21 mouse cellular contexts compared by ENCODE assay signal in genomic region chr1:64859826-64860225, GRCm38 (mm10).
DNase-seq lines count a peak whose midpoint lies in the region; ATAC-seq and TF ChIP-seq lines count a peak whose summit lies in the region.
"Had no signal": no experiment of that assay in that cellular context is flagged by ENCODE, and none has a peak within 500 bp of the region (broad histone marks: within the 10 kb centered on the region; RNA-seq: fewer than 3 reads in every experiment).

No protein-coding gene starts in this region.

- no peak for TF ChIP-seq CTCF in lung, postnatal 0 days (IDR thresholded peaks at IDR 0.05)
- TF ChIP-seq CTCF in midbrain, postnatal 0 days (IDR thresholded peaks at IDR 0.05) = no peak

- DNase-seq in kidney, adult 11 months = peak; percentile 55
- no peak for DNase-seq in kidney, postnatal 10 days
- DNase-seq in lung, postnatal 0 days (ENCODE audit: low spot score) = peak; percentile 63
- DNase-seq in lung, postnatal 10 days = no peak
- DNase-seq in midbrain, postnatal 0 days (ENCODE audit: low spot score) = no peak
- DNase-seq in heart, adult 8-10 months (ENCODE audit: low spot score) = no peak
- no peak for DNase-seq in embryo, embryonic 10.5 days (ENCODE audit: low spot score)
- DNase-seq: adrenal gland, postnatal 25 days; cerebellum, adult 11 months; midbrain, embryonic 14.5 days; thymus, postnatal 4 days had no signal

- H3K4me3 ChIP-seq in lung, postnatal 0 days (ENCODE audit: low read depth, low read length) = no peak overlapping the region
- no peak overlapping the region for H3K4me3 ChIP-seq in kidney, embryonic 16.5 days (ENCODE audit: low read length)
- H3K4me3 ChIP-seq in midbrain, postnatal 0 days (ENCODE audit: low read depth, low read length) = no peak overlapping the region
- H3K4me3 ChIP-seq: embryonic facial prominence, embryonic 15.5 days; forebrain, embryonic 10.5 days; heart, embryonic 13.5 days; limb, embryonic 12.5 days; lung, embryonic 15.5 days; myocyte had no signal

- H3K4me2 ChIP-seq in lung, postnatal 0 days (replicated peaks; ENCODE audit: low read depth, low read length) = no peak overlapping the region
- H3K4me2 ChIP-seq in kidney, embryonic 16.5 days (replicated peaks; ENCODE audit: low read depth, low read length) = no peak overlapping the region
- no peak overlapping the region for H3K4me2 ChIP-seq in midbrain, postnatal 0 days (ENCODE audit: low read depth, low read length, poor library complexity, severe bottlenecking)
- H3K4me2 ChIP-seq: embryonic facial prominence, embryonic 15.5 days; heart, embryonic 13.5 days; hindbrain, embryonic 14.5 days; limb, embryonic 12.5 days; lung, embryonic 15.5 days had no signal

- no peaks in the 10 kb centered on the region for H3K9me3 ChIP-seq in lung, postnatal 0 days (ENCODE audit: low read length)
- no peaks in the 10 kb centered on the region for H3K9me3 ChIP-seq in kidney, embryonic 16.5 days (ENCODE audit: low read length)
- H3K9me3 ChIP-seq in midbrain, postnatal 0 days (ENCODE audit: low read length) = no peaks in the 10 kb centered on the region
- H3K9me3 ChIP-seq: embryonic facial prominence, embryonic 15.5 days; forebrain, embryonic 10.5 days; heart, embryonic 13.5 days; limb, embryonic 12.5 days; lung, embryonic 15.5 days had no signal

- WGBS in lung, postnatal 0 days = 77% methylated on average over 5 of the region's 5 CpGs
- WGBS in kidney, embryonic 16.5 days = 73% methylated on average over 5 of the region's 5 CpGs
- WGBS in midbrain, postnatal 0 days = 95% methylated on average over 5 of the region's 5 CpGs

- no peaks in the 10 kb centered on the region for H3K4me1 ChIP-seq in lung, postnatal 0 days (ENCODE audit: insufficient read depth, low read depth, low read length)
- H3K4me1 ChIP-seq in kidney, embryonic 16.5 days (ENCODE audit: insufficient read depth, low read length) = peaks cover 12% of the 10 kb centered on the region; the same call in 1 of the 2 replicates
- H3K4me1 ChIP-seq in midbrain, postnatal 0 days (ENCODE audit: insufficient read depth, low read length) = no peaks in the 10 kb centered on the region
- H3K4me1 ChIP-seq: embryonic facial prominence, embryonic 15.5 days; heart, embryonic 13.5 days; limb, embryonic 12.5 days had no signal

- no peak overlapping the region for H3K27ac ChIP-seq in lung, postnatal 0 days (ENCODE audit: low read length)
- H3K27ac ChIP-seq in kidney, embryonic 16.5 days (ENCODE audit: low read length) = no peak overlapping the region
- no peak overlapping the region for H3K27ac ChIP-seq in midbrain, postnatal 0 days (ENCODE audit: low read depth, low read length)
- H3K27ac ChIP-seq: embryonic facial prominence, embryonic 15.5 days; forebrain, embryonic 10.5 days; heart, embryonic 13.5 days; hindbrain, embryonic 14.5 days; limb, embryonic 12.5 days; lung, embryonic 15.5 days had no signal

- peak; percentile 40; the same call in 1 of the 2 replicates for ATAC-seq in lung, postnatal 0 days
- ATAC-seq in kidney, embryonic 16.5 days (ENCODE audit: low FRiP score, low TSS enrichment) = peak; percentile 83
- no peak for ATAC-seq in midbrain, postnatal 0 days (ENCODE audit: low FRiP score)
- ATAC-seq: CD4-positive, CD25-positive, alpha-beta regulatory T cell, adult 4 months; forebrain, postnatal 0 days had no signal

- H3K36me3 ChIP-seq in lung, postnatal 0 days (ENCODE audit: insufficient read depth, low read length) = no peaks in the 10 kb centered on the region
- no peaks in the 10 kb centered on the region for H3K36me3 ChIP-seq in kidney, embryonic 16.5 days (ENCODE audit: insufficient read depth, low read length)
- H3K36me3 ChIP-seq in midbrain, postnatal 0 days (ENCODE audit: insufficient read depth, low read length) = no peaks in the 10 kb centered on the region
- H3K36me3 ChIP-seq: embryonic facial prominence, embryonic 15.5 days; forebrain, embryonic 10.5 days; heart, embryonic 13.5 days; limb, embryonic 12.5 days; lung, embryonic 15.5 days had no signal

- H3K27me3 ChIP-seq in lung, postnatal 0 days (replicated peaks; ENCODE audit: insufficient read depth, low read length) = no peaks in the 10 kb centered on the region
- no peaks in the 10 kb centered on the region; the same call in 1 of the 2 replicates for H3K27me3 ChIP-seq in kidney, embryonic 16.5 days (ENCODE audit: insufficient read depth, low read length)
- no peaks in the 10 kb centered on the region for H3K27me3 ChIP-seq in midbrain, postnatal 0 days (ENCODE audit: insufficient read depth, low read length)
- H3K27me3 ChIP-seq: embryonic facial prominence, embryonic 15.5 days; heart, embryonic 13.5 days; limb, embryonic 12.5 days; lung, embryonic 15.5 days had no signal

- H3K9ac ChIP-seq in lung, postnatal 0 days (replicated peaks; ENCODE audit: low read depth) = no peak overlapping the region
- H3K9ac ChIP-seq in kidney, embryonic 16.5 days (replicated peaks; ENCODE audit: low read length) = no peak overlapping the region
- H3K9ac ChIP-seq in midbrain, postnatal 0 days (replicated peaks; ENCODE audit: low read length, poor library complexity, severe bottlenecking) = no peak overlapping the region
- H3K9ac ChIP-seq: embryonic facial prominence, embryonic 15.5 days; forebrain, postnatal 0 days; heart, embryonic 13.5 days; hindbrain, embryonic 14.5 days; limb, embryonic 12.5 days; lung, embryonic 15.5 days had no signal

- no peak for TF ChIP-seq EP300 in lung, postnatal 0 days (IDR thresholded peaks at IDR 0.05)

Comparison
In these comparisons a context has a peak if more than half of its experiments do, and no peak if none do; other contexts are left out.
1. DNase-seq: peak in kidney, adult 11 months (single experiment) and lung, postnatal 0 days (single experiment); none in kidney, postnatal 10 days (single experiment), lung, postnatal 10 days (single experiment), midbrain, postnatal 0 days (single experiment), heart, adult 8-10 months (single experiment) and embryo, embryonic 10.5 days (single experiment).